Mouse (Mus musculus): Measurements from ENCODE around the gene Ppm1n. TPM values are rescaled to one million over a fixed set of nuclear protein-coding genes. Genes with fewer than 3 reads are reported as not detected.

Gene Ppm1n
- polyA plus RNA-seq, 1 experiment from 2014 or later: 0.34 TPM

DNA sequence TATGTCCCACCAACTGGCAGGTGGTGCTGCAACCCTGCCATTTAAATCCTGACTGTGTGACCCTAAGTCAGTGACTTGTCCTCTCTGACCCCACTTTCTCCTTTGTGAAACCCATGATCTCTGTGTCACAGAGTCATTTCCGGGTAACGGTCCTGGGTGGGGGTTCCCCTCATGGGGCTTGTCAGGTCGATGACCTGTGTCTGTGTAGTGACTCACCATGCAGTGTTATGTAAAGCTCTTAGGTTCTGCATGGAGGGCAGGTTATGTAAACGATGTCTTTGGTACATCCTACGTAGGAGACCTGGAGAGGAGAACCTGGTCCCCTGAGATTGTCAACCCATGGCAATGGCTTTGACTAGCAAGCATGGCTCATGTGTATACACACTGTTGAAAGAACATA, 41.6 kb upstream of the Ppm1n start:
- 53% methylated on average over 5 of the region's 5 CpGs for WGBS (ENCODE audit: insufficient replicate concordance)
- no peaks in the 10 kb centered on the region for H3K27me3 ChIP-seq (ENCODE audit: control insufficient read depth, insufficient read depth, low read length)
- H3K36me3 ChIP-seq (ENCODE audit: control insufficient read depth, insufficient read depth, low read length): no peaks in the 10 kb centered on the region
- no peak for ATAC-seq (replicated peaks; ENCODE audit: insufficient number of reproducible peaks, low FRiP score, low TSS enrichment)
- H3K27ac ChIP-seq (ENCODE audit: low read depth, low read length): no peak overlapping the region
- H3K4me2 ChIP-seq: no peak overlapping the region
- peaks cover 20% of the 10 kb centered on the region for H3K4me1 ChIP-seq (ENCODE audit: control insufficient read depth, insufficient read depth, low read length)
- no peak overlapping the region for H3K9ac ChIP-seq (ENCODE audit: low read depth, low read length)
- no peaks in the 10 kb centered on the region for H3K9me3 ChIP-seq (replicated peaks; ENCODE audit: control insufficient read depth, low read length)
- no peak overlapping the region for H3K4me3 ChIP-seq (ENCODE audit: low read depth, low read length)

DNA sequence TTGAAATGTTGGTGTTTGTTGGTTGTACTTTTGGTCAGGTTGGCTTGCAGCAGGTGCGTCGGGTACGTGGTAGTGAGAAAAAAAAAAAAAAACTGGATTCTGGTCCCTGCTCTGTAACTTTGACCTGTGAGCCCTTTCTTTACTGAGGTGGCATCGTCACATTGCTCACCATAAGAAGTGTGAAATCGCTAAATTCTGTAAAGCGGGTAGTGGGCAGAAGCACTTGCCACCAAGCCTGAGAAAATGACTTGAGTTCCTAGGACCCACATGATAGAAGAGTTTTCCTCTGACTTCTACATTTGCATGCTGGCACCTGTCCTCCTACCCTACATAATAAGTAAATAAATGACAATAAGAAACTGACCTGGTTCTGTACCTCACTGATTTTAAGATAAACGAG, 40.8 kb upstream of the Ppm1n start:
- peak overlapping the region; percentile 56 for H3K9ac ChIP-seq (ENCODE audit: low read depth, low read length)

DNA sequence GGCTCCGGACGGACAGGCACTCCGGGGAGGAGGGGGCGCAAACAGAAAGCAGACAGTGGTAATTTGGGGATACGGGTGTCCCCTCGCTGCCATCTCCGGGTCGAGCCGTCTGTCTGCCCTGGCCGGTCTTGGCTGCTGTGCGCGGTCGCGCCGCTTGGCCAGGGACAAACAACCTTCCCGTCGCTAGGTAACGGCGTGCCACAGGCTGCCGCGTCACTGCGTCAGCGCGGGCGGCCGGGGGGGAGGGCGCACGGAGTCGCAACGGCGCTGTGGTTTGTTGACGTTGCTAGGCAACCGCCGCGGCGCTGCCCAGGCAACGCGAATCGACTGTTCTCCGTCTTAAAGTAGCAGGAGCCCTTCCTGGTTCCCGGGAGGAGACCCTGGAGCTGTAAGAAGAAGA, 40.0 kb upstream of the Ppm1n start:
- H3K27ac ChIP-seq (ENCODE audit: low read depth, low read length): 0 out of 2 replicates have a peak overlapping the region, but pooled peaks have one; percentile 35

More for the DNA sequence above, 40.8 kb upstream of the Ppm1n start:
- H3K27ac ChIP-seq (ENCODE audit: low read depth, low read length): 0 out of 2 replicates have a peak overlapping the region, but pooled peaks have one; percentile 35
- ATAC-seq (replicated peaks; ENCODE audit: insufficient number of reproducible peaks, low FRiP score, low TSS enrichment): no peak
- H3K27me3 ChIP-seq (ENCODE audit: control insufficient read depth, insufficient read depth, low read length): no peaks in the 10 kb centered on the region
- H3K4me2 ChIP-seq: peak overlapping the region; percentile 81
- peaks cover 13% of the 10 kb centered on the region for H3K4me1 ChIP-seq (ENCODE audit: control insufficient read depth, insufficient read depth, low read length)
- H3K4me3 ChIP-seq (ENCODE audit: low read depth, low read length): peak overlapping the region; percentile 43; the same call in 1 of the 2 replicates
- WGBS (ENCODE audit: insufficient replicate concordance): 40% methylated on average over 7 of the region's 7 CpGs
- no peaks in the 10 kb centered on the region for H3K9me3 ChIP-seq (replicated peaks; ENCODE audit: control insufficient read depth, low read length)
- no peaks in the 10 kb centered on the region for H3K36me3 ChIP-seq (ENCODE audit: control insufficient read depth, insufficient read depth, low read length)

DNA sequence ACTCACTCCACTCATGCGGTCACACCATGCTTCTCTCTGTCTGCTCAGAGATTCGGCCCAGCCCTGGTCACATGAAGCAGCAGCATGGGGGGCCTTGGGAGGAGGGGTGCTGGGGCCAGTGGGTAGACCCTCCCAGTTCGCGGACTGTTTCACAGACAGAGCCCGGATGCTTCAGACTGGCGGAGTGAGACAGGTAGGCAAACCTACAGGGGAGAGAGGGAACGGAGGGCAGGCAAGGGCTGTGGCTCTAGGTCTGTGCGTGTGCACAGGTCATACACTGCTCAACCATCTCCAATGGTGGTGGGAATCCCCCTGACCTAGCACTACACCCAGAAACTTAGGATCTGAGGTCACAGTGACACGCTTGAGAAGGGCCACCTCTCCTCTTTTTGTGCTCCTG, 39.6 kb upstream of the Ppm1n start:
- Histone ChIP-seq H3K36me3 (ENCODE audit: control insufficient read depth, insufficient read depth, low read length) (no peaks in the 10 kb centered on the region), H3K9ac (ENCODE audit: low read depth, low read length) (peak overlapping the region; percentile 66), H3K27me3 (ENCODE audit: control insufficient read depth, insufficient read depth, low read length) (no peaks in the 10 kb centered on the region), H3K9me3 (replicated peaks; ENCODE audit: control insufficient read depth, low read length) (no peaks in the 10 kb centered on the region), H3K27ac (ENCODE audit: low read depth, low read length) (0 out of 2 replicates have a peak overlapping the region, but pooled peaks have one; percentile 3), H3K4me3 (ENCODE audit: low read depth, low read length) (peak overlapping the region; percentile 43), H3K4me1 (ENCODE audit: control insufficient read depth, insufficient read depth, low read length) (peaks cover 12% of the 10 kb centered on the region), H3K4me2 (peak overlapping the region; percentile 81)
- 18% methylated on average over 9 of the region's 9 CpGs for WGBS (ENCODE audit: insufficient replicate concordance)
- ATAC-seq (replicated peaks; ENCODE audit: insufficient number of reproducible peaks, low FRiP score, low TSS enrichment): peak; percentile 21; the same call in 1 of the 2 replicates

More for the DNA sequence above, 40.0 kb upstream of the Ppm1n start:
- H3K9me3 ChIP-seq (replicated peaks; ENCODE audit: control insufficient read depth, low read length): no peaks in the 10 kb centered on the region
- no peaks in the 10 kb centered on the region for H3K27me3 ChIP-seq (ENCODE audit: control insufficient read depth, insufficient read depth, low read length)
- WGBS (ENCODE audit: insufficient replicate concordance): under 1% methylated on average over 41 of the region's 41 CpGs
- H3K36me3 ChIP-seq (ENCODE audit: control insufficient read depth, insufficient read depth, low read length): no peaks in the 10 kb centered on the region
- ATAC-seq (replicated peaks; ENCODE audit: insufficient number of reproducible peaks, low FRiP score, low TSS enrichment): peak; percentile 91
- peaks cover 12% of the 10 kb centered on the region for H3K4me1 ChIP-seq (ENCODE audit: control insufficient read depth, insufficient read depth, low read length)
- H3K4me3 ChIP-seq (ENCODE audit: low read depth, low read length): peak overlapping the region; percentile 43
- H3K9ac ChIP-seq (ENCODE audit: low read depth, low read length): peak overlapping the region; percentile 66
- peak overlapping the region; percentile 81 for H3K4me2 ChIP-seq

DNA sequence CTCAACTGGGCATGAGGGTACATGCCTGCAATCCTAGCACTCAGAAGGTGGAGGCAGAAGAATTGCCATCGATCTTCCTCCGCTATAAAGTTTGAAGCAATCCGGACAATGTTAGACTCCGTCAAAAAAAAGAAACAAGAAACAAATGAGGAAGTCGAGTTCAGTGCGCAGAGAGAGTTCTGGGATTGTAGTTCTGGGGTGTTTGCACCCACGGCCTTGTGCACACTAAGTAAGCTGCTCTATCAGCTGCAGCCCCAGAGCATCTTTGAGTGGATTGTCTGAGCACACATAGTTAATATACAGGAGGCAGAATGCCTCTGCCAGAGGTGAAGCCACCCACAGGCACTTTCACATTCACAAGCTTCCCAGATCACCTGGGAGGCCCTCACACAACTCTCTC, 38.8 kb upstream of the Ppm1n start:
- Histone ChIP-seq H3K27me3 (ENCODE audit: control insufficient read depth, insufficient read depth, low read length) (no peaks in the 10 kb centered on the region), H3K27ac (ENCODE audit: low read depth, low read length) (no peak overlapping the region), H3K4me3 (ENCODE audit: low read depth, low read length) (no peak overlapping the region)

DNA sequence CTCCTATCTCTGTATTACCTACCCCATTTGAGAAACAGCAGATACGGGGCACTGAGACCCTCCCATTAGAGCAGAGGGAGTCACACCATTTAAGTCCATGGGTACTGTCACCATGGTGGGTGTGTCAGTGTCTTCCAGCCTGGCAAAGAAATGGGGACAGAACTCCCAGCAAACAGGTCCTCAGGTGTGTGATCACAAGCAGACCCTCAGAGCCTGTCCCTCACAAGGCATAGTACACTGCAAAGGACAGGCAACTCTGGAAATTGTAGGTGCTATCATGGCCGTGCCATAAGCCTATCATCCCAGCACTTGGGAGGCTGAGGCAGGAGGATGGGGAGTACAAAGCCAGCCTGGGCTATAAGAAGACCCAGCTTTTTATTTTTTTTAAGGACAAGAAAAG, 38.3 kb upstream of the Ppm1n start:
- 65% methylated on average over 2 of the region's 2 CpGs for WGBS (ENCODE audit: insufficient replicate concordance)

More for the DNA sequence above, 38.8 kb upstream of the Ppm1n start:
- H3K9me3 ChIP-seq (replicated peaks; ENCODE audit: control insufficient read depth, low read length): no peaks in the 10 kb centered on the region
- no peaks in the 10 kb centered on the region for H3K36me3 ChIP-seq (ENCODE audit: control insufficient read depth, insufficient read depth, low read length)
- peaks cover 12% of the 10 kb centered on the region for H3K4me1 ChIP-seq (ENCODE audit: control insufficient read depth, insufficient read depth, low read length)
- 77% methylated on average over 7 of the region's 7 CpGs for WGBS (ENCODE audit: insufficient replicate concordance)
- no peak for ATAC-seq (replicated peaks; ENCODE audit: insufficient number of reproducible peaks, low FRiP score, low TSS enrichment)
- H3K4me2 ChIP-seq: no peak overlapping the region
- H3K9ac ChIP-seq (ENCODE audit: low read depth, low read length): no peak overlapping the region

DNA sequence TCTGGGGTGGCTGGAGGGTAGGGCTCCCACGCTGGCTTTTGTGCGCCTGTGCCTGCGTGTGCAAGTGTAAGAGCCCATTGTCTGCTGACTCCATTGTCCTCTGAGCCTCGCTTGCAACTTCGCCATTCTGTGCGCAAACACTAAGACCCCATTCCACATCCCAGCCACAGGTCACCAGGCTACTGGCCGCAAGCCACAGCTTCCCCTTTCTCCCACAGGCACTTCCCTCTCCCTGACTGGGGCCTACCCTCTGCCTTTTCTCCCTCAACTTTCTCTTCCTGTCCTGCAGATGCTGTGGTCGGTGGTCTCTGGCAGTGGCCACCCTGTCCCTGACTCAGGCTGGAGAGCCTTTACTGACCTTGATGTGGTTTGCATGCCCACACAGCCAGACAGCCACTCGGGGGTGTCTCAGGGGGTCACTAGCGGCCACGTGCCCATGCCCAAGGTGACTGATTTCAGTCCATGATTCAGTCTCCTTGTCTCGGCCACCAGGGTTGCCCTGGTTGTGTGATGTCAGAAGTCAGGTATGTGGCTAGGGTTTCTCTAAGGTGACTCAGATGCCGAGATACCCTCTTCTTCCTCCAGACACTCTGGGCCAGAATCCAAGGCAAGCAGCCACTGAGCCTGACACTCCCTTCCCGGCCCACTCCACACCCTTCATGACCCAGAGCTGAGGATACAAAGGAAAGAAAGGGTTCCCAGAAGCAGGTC, 36.7 kb upstream of the Ppm1n start:
- H3K4me1 ChIP-seq (ENCODE audit: control insufficient read depth, insufficient read depth, low read length): peaks cover 12% of the 10 kb centered on the region
- H3K4me2 ChIP-seq: no peak overlapping the region
- no peak overlapping the region for H3K27ac ChIP-seq (ENCODE audit: low read depth, low read length)
- no peak overlapping the region for H3K4me3 ChIP-seq (ENCODE audit: low read depth, low read length)
- ATAC-seq (replicated peaks; ENCODE audit: insufficient number of reproducible peaks, low FRiP score, low TSS enrichment): no peak
- 57% methylated on average over 14 of the region's 14 CpGs for WGBS (ENCODE audit: insufficient replicate concordance)
- no peak overlapping the region for H3K9ac ChIP-seq (ENCODE audit: low read depth, low read length)
- no peaks in the 10 kb centered on the region for H3K36me3 ChIP-seq (ENCODE audit: control insufficient read depth, insufficient read depth, low read length)
- H3K9me3 ChIP-seq (replicated peaks; ENCODE audit: control insufficient read depth, low read length): no peaks in the 10 kb centered on the region
- no peaks in the 10 kb centered on the region for H3K27me3 ChIP-seq (ENCODE audit: control insufficient read depth, insufficient read depth, low read length)

More for the DNA sequence above, 38.3 kb upstream of the Ppm1n start:
- no peaks in the 10 kb centered on the region for H3K36me3 ChIP-seq (ENCODE audit: control insufficient read depth, insufficient read depth, low read length)
- H3K27ac ChIP-seq (ENCODE audit: low read depth, low read length): no peak overlapping the region
- ATAC-seq (replicated peaks; ENCODE audit: insufficient number of reproducible peaks, low FRiP score, low TSS enrichment): no peak
- no peaks in the 10 kb centered on the region for H3K27me3 ChIP-seq (ENCODE audit: control insufficient read depth, insufficient read depth, low read length)
- no peak overlapping the region for H3K9ac ChIP-seq (ENCODE audit: low read depth, low read length)
- no peak overlapping the region for H3K4me2 ChIP-seq
- H3K9me3 ChIP-seq (replicated peaks; ENCODE audit: control insufficient read depth, low read length): no peaks in the 10 kb centered on the region
- peaks cover 12% of the 10 kb centered on the region for H3K4me1 ChIP-seq (ENCODE audit: control insufficient read depth, insufficient read depth, low read length)
- no peak overlapping the region for H3K4me3 ChIP-seq (ENCODE audit: low read depth, low read length)

DNA sequence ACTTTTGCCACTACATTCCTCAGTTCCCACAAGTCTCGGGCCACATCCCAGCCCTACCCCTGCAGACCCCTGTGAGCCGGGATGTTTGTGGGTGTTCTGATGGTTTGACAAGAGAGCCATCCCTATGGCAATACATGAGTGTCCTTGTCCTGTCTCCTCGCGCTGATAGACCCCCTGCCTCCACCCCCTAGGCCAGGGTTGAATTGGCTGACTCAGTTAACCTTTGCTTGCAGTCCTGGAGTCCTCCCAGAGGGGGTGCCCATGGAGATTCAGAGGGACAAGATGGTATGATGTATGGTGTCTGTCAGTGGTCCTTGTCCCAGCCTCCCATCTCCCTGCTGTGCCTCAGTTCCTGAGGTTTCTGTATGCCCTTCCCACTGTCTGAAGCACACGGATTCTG, 34.2 kb upstream of the Ppm1n start:
- no peak for ATAC-seq (replicated peaks; ENCODE audit: insufficient number of reproducible peaks, low FRiP score, low TSS enrichment)
- Histone ChIP-seq H3K27ac (ENCODE audit: low read depth, low read length) (no peak overlapping the region), H3K4me3 (ENCODE audit: low read depth, low read length) (no peak overlapping the region), H3K4me2 (no peak overlapping the region), H3K27me3 (ENCODE audit: control insufficient read depth, insufficient read depth, low read length) (no peaks in the 10 kb centered on the region), H3K36me3 (ENCODE audit: control insufficient read depth, insufficient read depth, low read length) (no peaks in the 10 kb centered on the region), H3K9me3 (replicated peaks; ENCODE audit: control insufficient read depth, low read length) (no peaks in the 10 kb centered on the region), H3K9ac (ENCODE audit: low read depth, low read length) (no peak overlapping the region), H3K4me1 (ENCODE audit: control insufficient read depth, insufficient read depth, low read length) (peaks cover 7% of the 10 kb centered on the region; the same call in 1 of the 2 replicates)
- WGBS (ENCODE audit: insufficient replicate concordance): 48% methylated on average over 5 of the region's 5 CpGs

DNA sequence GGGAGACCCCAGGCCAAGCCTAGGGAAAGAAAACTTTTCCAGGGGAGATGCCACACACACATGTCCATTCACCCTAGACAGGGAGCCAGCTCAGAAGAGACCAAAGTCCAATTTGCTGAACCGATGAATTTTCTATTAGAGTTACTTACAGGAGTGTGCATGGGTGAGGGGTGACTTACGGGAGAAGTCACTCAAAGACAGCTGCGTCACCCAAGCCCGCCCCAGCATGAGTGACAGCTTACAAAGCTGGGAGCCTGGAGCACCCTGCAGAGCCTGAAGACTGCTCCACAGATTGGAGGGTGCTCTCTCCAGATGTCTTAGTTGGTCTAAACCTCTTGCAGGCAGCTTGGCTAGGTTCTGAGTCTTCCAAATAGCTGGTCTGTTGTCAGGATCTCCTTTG, 32.1 kb upstream of the Ppm1n start:
- H3K9ac ChIP-seq (ENCODE audit: low read depth, low read length): no peak overlapping the region
- peaks cover 4% of the 10 kb centered on the region for H3K27me3 ChIP-seq (ENCODE audit: control insufficient read depth, insufficient read depth, low read length)
- no peak overlapping the region for H3K4me3 ChIP-seq (ENCODE audit: low read depth, low read length)
- H3K4me1 ChIP-seq (ENCODE audit: control insufficient read depth, insufficient read depth, low read length): peaks cover 12% of the 10 kb centered on the region
- H3K9me3 ChIP-seq (replicated peaks; ENCODE audit: control insufficient read depth, low read length): no peaks in the 10 kb centered on the region
- H3K36me3 ChIP-seq (ENCODE audit: control insufficient read depth, insufficient read depth, low read length): no peaks in the 10 kb centered on the region
- no peak overlapping the region for H3K4me2 ChIP-seq
- H3K27ac ChIP-seq (ENCODE audit: low read depth, low read length): no peak overlapping the region
- WGBS (ENCODE audit: insufficient replicate concordance): 32% methylated on average over 4 of the region's 4 CpGs
- no peak for ATAC-seq (replicated peaks; ENCODE audit: insufficient number of reproducible peaks, low FRiP score, low TSS enrichment)

Data from heart, embryonic 11.5 days (tissue).